Mouse (Mus musculus): ENCODE data around the gene Vmn1r206.
"Not testable (repeated sequence)": the region's sequence is repeated elsewhere in the genome, so short reads cannot be mapped to it uniquely, and the experiment has no call there.

The Vmn1r206 gene

GRCm38 (mm10) chr13:22624151-22624550, at the start of gene Vmn1r206:
Gene Vmn1r206, minus strand, starts transcription at chr13:22624251.
- not testable (repeated sequence) for DNase-seq

GRCm38 (mm10) chr13:22592900-22593299, 31.2 kb downstream of the Vmn1r206 start, which contains the start of gene Vmn1r205:
Gene Vmn1r205, minus strand, starts transcription at chr13:22593000.
- DNase-seq, result no peak

GRCm38 (mm10) chr13:22583336-22583735, 40.7 kb downstream of the Vmn1r206 start:
- not testable (repeated sequence) for DNase-seq

- not testable (repeated sequence) for DNase-seq
Measured at GRCm38 (mm10) chr13:22574911-22575310, 49.1 kb downstream of the Vmn1r206 start.

Data from lung, postnatal 4 days (tissue).